Mouse (Mus musculus): ENCODE data around the gene Pitpnc1. TPM values are rescaled to one million over a fixed set of nuclear protein-coding genes. Genes with fewer than 3 reads are reported as not detected.

The Pitpnc1 gene
- polyA plus RNA-seq, 2 experiments = 3.0 to 5.8 TPM

- Histone ChIP-seq H3K27ac (no peak overlapping the region), H3K4me2 (ENCODE audit: low read depth) (no peak overlapping the region), H3K9ac (replicated peaks) (no peak overlapping the region), H3K36me3 (replicated peaks; ENCODE audit: control insufficient read depth, insufficient read depth, low read depth) (no peaks in the 10 kb centered on the region), H3K27me3 (ENCODE audit: control insufficient read depth, insufficient read depth, low read length) (no peaks in the 10 kb centered on the region), H3K4me3 (ENCODE audit: insufficient read depth in 1 of 2, low read depth in 2 of 2, low read length in 2 of 2) (no peak overlapping the region), H3K4me1 (replicated peaks; ENCODE audit: control insufficient read depth in 2 of 2, insufficient read depth in 2 of 2, low read length in 1 of 2) (peaks cover 22 to 50% of the 10 kb centered on the region in 2 experiments), H3K9me3 (ENCODE audit: control insufficient read depth, low read length) (no peaks in the 10 kb centered on the region)
- WGBS (ENCODE audit: insufficient replicate concordance) = 71% methylated on average over 7 of the region's 7 CpGs
- DNase-seq (ENCODE audit: low read depth in 3 of 3, low spot score in 3 of 3) (no peak), ATAC-seq (ENCODE audit: insufficient read depth) (no peak)
- TF ChIP-seq EP300 (IDR thresholded peaks at IDR 0.05; ENCODE audit: low read depth) (no peak), CTCF (IDR thresholded peaks at IDR 0.05; ENCODE audit: low read depth) (no peak)
Measured at GRCm38 (mm10) chr11:107419925-107420324, 50.6 kb downstream of the Pitpnc1 start.

DNA sequence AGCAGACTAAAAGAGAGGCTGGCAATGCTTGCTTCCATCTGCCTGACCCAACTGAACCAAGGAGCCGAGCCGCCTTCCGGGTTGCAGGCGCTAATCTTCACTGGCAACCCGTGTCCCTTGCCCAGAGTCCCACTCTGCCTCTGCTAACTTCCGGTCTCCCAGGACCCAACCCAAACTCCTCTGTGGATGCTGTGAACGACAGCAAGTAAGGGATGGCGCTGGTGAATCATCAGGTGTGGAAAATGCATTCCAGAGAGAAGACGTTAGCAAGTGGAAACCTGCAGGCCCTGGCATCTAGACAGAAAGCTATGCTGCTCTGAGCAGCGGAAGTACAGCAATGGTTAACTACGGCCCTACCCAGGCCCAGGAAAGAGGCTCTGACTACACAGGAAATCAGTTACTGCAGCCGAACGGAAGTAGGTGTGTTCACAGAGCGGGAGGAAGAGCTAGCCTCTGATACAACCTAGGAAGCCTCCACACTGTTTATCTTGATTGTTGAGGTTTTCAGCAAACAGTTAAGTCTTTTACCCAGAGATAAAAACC, 53.4 kb downstream of the Pitpnc1 start:
- no peak for TF ChIP-seq CTCF (IDR thresholded peaks at IDR 0.05; ENCODE audit: low read depth)
- TF ChIP-seq EP300 (IDR thresholded peaks at IDR 0.05; ENCODE audit: low read depth) = peak; percentile 45; the same call in 1 of the 2 replicates
- no peaks in the 10 kb centered on the region for H3K36me3 ChIP-seq (replicated peaks; ENCODE audit: control insufficient read depth, insufficient read depth, low read depth)
- H3K4me3 ChIP-seq (ENCODE audit: insufficient read depth in 1 of 2, low read depth in 2 of 2, low read length in 2 of 2) = peak overlapping the region; percentile 44 to 49
- ATAC-seq (ENCODE audit: insufficient read depth) = peak; percentile 84
- WGBS (ENCODE audit: insufficient replicate concordance) = 6% methylated on average over 14 of the region's 14 CpGs
- peak overlapping the region; percentile 56 for H3K27ac ChIP-seq
- H3K4me1 ChIP-seq (replicated peaks; ENCODE audit: control insufficient read depth in 2 of 2, insufficient read depth in 2 of 2, low read length in 1 of 2) = peaks cover 43 to 57% of the 10 kb centered on the region in 2 experiments
- peak; percentile 60 to 64 (median 64) for DNase-seq (ENCODE audit: low read depth in 3 of 3, low spot score in 3 of 3)
- H3K9me3 ChIP-seq (ENCODE audit: control insufficient read depth, low read length) = no peaks in the 10 kb centered on the region
- peak overlapping the region; percentile 72 for H3K4me2 ChIP-seq (ENCODE audit: low read depth)
- H3K9ac ChIP-seq (replicated peaks) = peak overlapping the region; percentile 43
- H3K27me3 ChIP-seq (ENCODE audit: control insufficient read depth, insufficient read depth, low read length) = no peaks in the 10 kb centered on the region

DNA sequence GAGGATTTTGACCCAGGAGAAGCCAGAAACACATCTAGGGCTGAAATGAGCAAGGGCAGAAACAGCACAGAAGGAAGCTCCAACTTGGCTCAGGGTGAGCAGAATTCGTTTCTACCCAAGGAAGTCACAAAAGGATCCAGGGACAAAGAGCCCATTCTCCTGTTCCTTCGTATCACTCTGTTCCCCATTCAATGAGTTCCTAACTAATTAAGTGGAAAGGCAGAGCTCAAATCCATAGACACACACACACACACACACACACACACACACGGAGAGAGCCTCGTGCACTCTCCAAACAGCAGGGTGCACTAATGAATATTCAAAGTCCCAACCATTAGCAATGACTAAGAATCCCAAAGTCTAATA, 54.0 kb downstream of the Pitpnc1 start:
- peak overlapping the region; percentile 56 for H3K27ac ChIP-seq
- peak overlapping the region; percentile 43 for H3K9ac ChIP-seq (replicated peaks)
- ATAC-seq (ENCODE audit: insufficient read depth) = no peak
- H3K9me3 ChIP-seq (ENCODE audit: control insufficient read depth, low read length) = no peaks in the 10 kb centered on the region
- H3K4me2 ChIP-seq (ENCODE audit: low read depth) = peak overlapping the region; percentile 72
- peaks cover 44 to 59% of the 10 kb centered on the region in 2 experiments for H3K4me1 ChIP-seq (replicated peaks; ENCODE audit: control insufficient read depth in 2 of 2, insufficient read depth in 2 of 2, low read length in 1 of 2)
- no peaks in the 10 kb centered on the region for H3K36me3 ChIP-seq (replicated peaks; ENCODE audit: control insufficient read depth, insufficient read depth, low read depth)
- peak overlapping the region in 1 of 2 experiments; percentile 44; a peak in 1 of 4 replicates for H3K4me3 ChIP-seq (ENCODE audit: insufficient read depth in 1 of 2, low read depth in 2 of 2, low read length in 2 of 2)
- no peak for DNase-seq (ENCODE audit: low read depth in 3 of 3, low spot score in 3 of 3)
- H3K27me3 ChIP-seq (ENCODE audit: control insufficient read depth, insufficient read depth, low read length) = no peaks in the 10 kb centered on the region
- WGBS (ENCODE audit: insufficient replicate concordance) = 24% methylated on average over 4 of the region's 4 CpGs
- TF ChIP-seq EP300 (IDR thresholded peaks at IDR 0.05; ENCODE audit: low read depth) = no peak

- Histone ChIP-seq H3K4me2 (ENCODE audit: low read depth) (peak overlapping the region; percentile 72), H3K4me1 (replicated peaks; ENCODE audit: control insufficient read depth in 2 of 2, insufficient read depth in 2 of 2, low read length in 1 of 2) (peaks cover 47 to 59% of the 10 kb centered on the region in 2 experiments), H3K4me3 (ENCODE audit: insufficient read depth in 1 of 2, low read depth in 2 of 2, low read length in 2 of 2) (no peak overlapping the region), H3K27me3 (ENCODE audit: control insufficient read depth, insufficient read depth, low read length) (no peaks in the 10 kb centered on the region), H3K9me3 (ENCODE audit: control insufficient read depth, low read length) (no peaks in the 10 kb centered on the region), H3K36me3 (replicated peaks; ENCODE audit: control insufficient read depth, insufficient read depth, low read depth) (no peaks in the 10 kb centered on the region), H3K9ac (replicated peaks) (0 out of 2 replicates have a peak overlapping the region, but pooled peaks have one; percentile 9), H3K27ac (peak overlapping the region; percentile 56)
- ATAC-seq (ENCODE audit: insufficient read depth) (no peak), DNase-seq (ENCODE audit: low read depth in 3 of 3, low spot score in 3 of 3) (no peak)
- no peak for TF ChIP-seq CTCF (IDR thresholded peaks at IDR 0.05; ENCODE audit: low read depth)
- TF ChIP-seq EP300 (IDR thresholded peaks at IDR 0.05; ENCODE audit: low read depth) = no peak
- 53% methylated on average over 10 of the region's 10 CpGs for WGBS (ENCODE audit: insufficient replicate concordance)
Measured at GRCm38 (mm10) chr11:107415901-107416560, 54.5 kb downstream of the Pitpnc1 start.

- no peak for DNase-seq (ENCODE audit: low read depth in 3 of 3, low spot score in 3 of 3)
- no peaks in the 10 kb centered on the region for H3K36me3 ChIP-seq (replicated peaks; ENCODE audit: control insufficient read depth, insufficient read depth, low read depth)
- peaks cover 56 to 66% of the 10 kb centered on the region in 2 experiments for H3K4me1 ChIP-seq (replicated peaks; ENCODE audit: control insufficient read depth in 2 of 2, insufficient read depth in 2 of 2, low read length in 1 of 2)
- no peaks in the 10 kb centered on the region for H3K9me3 ChIP-seq (ENCODE audit: control insufficient read depth, low read length)
- 44% methylated on average over 11 of the region's 11 CpGs for WGBS (ENCODE audit: insufficient replicate concordance)
- peak overlapping the region; percentile 1; the same call in 1 of the 2 replicates for H3K4me2 ChIP-seq (ENCODE audit: low read depth)
- ATAC-seq (ENCODE audit: insufficient read depth) = no peak
- no peaks in the 10 kb centered on the region for H3K27me3 ChIP-seq (ENCODE audit: control insufficient read depth, insufficient read depth, low read length)
- no peak overlapping the region; the same call in 1 of the 2 replicates for H3K27ac ChIP-seq
- H3K9ac ChIP-seq (replicated peaks) = no peak overlapping the region
- TF ChIP-seq CTCF (IDR thresholded peaks at IDR 0.05; ENCODE audit: low read depth) (no peak), EP300 (IDR thresholded peaks at IDR 0.05; ENCODE audit: low read depth) (no peak)
- H3K4me3 ChIP-seq (ENCODE audit: insufficient read depth in 1 of 2, low read depth in 2 of 2, low read length in 2 of 2) = no peak overlapping the region
Measured at GRCm38 (mm10) chr11:107414996-107415747, 55.3 kb downstream of the Pitpnc1 start.
